Mouse (Mus musculus) ovary, postnatal 14 days (tissue): ENCODE data around the gene Armh2.
A peak's percentile ranks its signal among the peaks of the same experiment; 100 is the strongest.
"Not testable (repeated sequence)": the region's sequence is repeated elsewhere in the genome, so short reads cannot be mapped to it uniquely, and the experiment has no call there.

Source experiments
- DNase-seq: peaks from one replicate; pipeline ENCODE4 v3.0.0; 2022; ENCODE audit warnings: low spot score

Gene Armh2

DNA sequence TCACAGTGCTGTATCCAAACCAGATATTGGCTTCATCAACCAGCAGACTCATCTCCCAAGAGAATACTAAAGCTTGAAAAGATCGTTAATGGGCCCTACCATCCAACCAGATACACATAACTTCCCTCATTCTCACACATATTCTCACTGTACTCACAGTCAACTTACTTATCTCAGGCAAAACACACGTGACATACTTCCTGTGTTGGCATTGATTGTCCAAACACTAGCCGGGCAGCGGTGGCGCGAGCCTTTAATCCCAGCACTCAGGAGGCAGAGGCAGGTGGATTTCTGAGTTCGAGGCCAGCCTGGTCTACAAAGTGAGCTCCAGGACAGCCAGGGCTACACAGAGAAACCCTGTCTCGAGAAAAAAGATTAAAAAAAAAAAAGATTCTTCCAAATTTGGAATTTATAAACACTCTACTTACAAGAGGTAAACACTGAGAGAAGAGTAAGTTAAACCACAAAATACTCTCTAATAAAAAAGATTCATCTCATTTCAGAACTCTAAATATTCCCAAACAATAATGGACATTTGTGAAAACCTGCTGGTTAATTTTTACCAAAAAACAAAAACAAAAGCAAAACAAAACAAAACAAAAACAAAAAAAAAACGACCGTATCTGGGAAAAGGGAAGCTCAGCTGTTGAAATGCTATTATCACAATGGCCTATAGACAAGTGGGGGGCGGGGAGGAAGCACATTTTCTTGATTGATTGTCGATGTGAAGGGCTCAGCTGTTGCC lies 17.0 kb downstream of the Armh2 start:
- DNase-seq = no peak

DNA sequence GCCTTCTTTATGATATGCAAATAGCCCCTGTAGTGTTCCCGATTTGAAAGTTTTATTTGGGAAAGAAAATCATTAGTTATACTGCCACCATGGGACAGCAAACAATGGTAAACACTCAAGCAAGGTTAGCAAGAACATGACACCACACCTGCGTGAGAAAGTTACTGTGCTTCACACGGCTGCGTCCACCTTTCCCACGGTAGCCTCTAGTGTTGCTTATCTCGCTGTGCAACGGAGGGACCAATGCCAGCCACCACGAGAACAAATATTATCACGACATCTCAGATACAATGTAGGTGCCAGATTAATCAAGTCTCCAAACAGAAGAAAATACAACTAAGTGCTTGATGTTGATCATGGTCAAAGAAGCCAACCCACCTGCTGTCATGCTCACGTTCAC lies 18.4 kb downstream of the Armh2 start:
- DNase-seq = no peak

DNA sequence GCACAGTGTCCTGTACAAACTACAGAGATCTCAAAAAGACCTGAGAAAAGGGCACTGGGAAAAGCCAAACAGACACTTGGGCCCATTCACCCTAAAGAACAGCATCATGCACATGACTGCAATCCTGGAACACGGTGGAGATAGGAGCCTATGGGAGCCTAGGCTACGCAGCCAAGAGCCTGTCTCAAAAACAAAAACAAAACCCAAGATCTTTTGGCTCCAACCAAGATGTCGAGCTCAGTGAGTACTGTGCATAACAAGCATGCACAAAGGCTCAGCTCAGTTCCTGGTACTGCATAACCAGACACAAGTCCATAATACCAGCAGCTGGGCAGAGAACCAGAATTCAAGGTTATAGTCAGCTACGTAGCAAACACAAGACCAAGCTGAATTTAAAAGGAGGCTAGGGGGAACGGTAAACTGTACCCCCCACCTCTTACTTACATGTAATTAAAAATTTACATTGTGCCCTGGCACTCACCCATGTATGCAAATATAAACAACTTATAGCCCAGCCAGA lies 19.4 kb downstream of the Armh2 start:
- DNase-seq = no peak

GRCm38 (mm10) chr13:24761083-24761402 lies 20.0 kb downstream of the Armh2 start:
- DNase-seq = no peak

- peak; percentile 82 for DNase-seq
Observed at GRCm38 (mm10) chr13:24761403-24762227, 20.6 kb downstream of the Armh2 start, which contains the start of gene Gmnn. TSS of gene Gmnn (minus strand) at chr13:24761923.

DNA sequence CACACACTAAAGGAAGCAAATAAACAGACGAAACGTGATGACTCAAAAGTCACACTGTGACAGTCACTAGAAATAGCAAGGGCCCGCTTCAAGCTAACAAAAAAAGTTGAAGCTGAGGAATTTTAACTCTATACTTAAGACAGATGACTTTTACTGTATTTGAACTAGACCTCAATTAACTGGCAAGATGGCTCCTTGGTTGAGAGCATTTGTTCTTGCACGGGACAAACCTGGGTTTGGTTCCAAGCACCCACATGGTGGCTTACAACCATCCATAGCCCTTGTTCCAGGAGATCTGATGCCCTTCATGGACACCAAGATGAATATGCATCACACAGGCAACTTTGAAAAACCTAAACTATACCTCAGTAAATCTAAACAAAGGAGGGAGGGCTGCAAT lies 21.2 kb downstream of the Armh2 start:
- no peak for DNase-seq

- DNase-seq = not testable (repeated sequence)
Observed at GRCm38 (mm10) chr13:24767809-24768208, 26.8 kb downstream of the Armh2 start.

GRCm38 (mm10) chr13:24771482-24771881 lies 30.4 kb downstream of the Armh2 start:
- not testable (repeated sequence) for DNase-seq

DNA sequence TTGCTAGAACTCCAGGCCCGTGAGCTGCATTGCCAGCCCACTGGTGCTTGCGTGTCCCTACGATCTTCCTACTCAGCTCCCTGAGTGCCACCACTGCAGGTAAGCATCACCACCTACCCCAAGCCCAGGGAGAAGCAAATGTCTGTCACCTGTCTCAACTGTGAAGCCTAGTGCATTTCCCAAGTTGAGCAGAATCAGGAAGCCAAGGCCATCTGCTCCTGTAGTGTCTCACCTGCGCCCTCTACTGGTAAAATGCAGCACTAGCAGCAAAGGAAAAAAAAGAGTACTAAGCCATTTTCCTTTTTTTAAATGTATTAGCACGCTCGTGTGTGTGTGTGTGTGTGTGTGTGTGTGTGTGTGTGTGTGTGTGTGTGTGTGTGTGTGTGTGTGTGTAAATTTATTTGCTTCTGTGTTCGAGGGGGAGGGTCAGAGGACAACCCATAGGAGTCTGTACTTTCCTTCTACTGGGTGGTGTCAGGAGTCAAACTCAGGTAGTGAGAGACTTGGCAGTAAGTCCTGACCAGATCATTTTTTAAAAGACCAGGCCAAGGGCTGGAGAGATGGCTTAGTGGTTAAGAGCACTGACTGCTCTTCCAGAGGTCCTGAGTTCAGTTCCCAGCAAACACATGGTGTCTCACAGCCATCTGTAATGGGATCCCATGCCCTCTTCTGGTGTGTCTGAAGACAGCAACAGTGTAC lies 35.3 kb downstream of the Armh2 start:
- peak; percentile 47 for DNase-seq

DNA sequence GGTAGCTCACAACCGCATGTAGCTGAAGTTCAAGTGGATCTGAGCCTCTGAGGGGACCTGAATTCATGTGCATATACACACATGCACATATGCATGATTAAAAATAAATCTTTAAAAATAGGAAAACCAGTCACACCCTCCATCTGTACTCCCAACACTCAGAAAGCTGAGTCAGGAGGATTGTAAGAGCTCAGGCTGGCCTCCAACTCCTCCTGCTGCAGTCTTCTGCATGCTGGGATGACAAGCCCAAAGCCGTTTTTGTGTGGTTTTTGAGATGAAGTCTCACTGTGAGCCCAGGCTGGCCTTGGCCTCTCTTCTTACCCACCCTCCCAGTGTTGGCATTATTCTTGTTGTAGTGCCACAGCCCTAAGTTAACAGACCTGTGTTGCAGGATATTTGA lies 37.0 kb downstream of the Armh2 start:
- no peak for DNase-seq

DNA sequence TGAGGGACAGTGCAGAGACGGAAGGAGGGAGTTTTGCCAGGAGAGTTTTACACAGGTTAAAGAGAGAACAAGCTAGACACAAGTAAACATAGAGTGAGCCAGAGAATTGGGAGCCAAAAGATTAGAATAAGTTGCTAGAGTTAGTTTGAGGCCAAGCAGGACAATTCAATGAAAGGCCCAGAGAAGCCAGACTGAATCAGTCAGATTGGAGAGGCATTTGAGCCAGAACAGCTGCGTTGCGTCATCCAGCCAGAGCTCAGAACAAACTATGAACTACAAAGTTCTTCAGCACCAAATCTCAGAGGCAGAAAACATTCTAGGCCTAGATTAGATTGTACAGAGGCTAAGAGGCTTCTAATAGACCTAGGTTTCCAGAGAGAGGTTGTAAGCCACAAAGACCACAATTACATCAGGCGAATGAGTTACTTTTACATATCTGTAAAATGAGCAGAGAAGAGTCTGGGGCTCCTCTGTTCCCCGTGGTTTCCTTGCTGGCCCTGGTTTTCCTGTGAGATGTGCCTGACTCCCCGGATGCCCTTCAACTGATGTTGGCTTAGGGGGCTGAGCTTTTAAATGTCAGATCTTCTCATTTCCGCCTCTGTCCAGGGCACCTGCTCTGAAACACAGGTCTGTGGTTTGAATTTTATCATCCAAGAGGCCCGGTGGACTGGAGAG lies 37.8 kb downstream of the Armh2 start:
- no peak for DNase-seq

- DNase-seq = no peak
Observed at GRCm38 (mm10) chr13:24781916-24782315, 40.9 kb downstream of the Armh2 start.

DNA sequence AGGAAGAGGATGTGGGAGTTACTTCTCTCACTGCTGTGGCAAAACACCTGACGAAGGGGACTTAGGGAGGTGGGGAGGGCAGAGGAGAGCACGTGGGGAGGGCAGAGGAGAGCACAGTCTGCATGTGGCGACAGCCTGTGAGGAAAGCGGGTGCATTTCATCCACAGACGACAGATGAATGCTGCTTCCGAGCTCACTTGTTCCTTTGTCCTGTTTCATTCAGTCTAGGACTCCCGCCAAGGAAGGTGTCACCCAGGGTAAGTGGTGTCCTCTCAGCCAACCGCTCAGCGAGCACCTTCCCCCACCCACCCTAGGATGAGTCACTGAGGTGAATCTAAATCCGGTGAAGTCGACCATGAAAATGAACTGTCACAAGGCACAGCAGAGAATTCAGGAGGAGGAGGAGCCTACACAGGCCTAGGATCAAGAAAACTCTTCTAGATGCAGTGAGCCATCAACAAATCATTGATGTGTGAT lies 45.0 kb downstream of the Armh2 start:
- DNase-seq = no peak

DNA sequence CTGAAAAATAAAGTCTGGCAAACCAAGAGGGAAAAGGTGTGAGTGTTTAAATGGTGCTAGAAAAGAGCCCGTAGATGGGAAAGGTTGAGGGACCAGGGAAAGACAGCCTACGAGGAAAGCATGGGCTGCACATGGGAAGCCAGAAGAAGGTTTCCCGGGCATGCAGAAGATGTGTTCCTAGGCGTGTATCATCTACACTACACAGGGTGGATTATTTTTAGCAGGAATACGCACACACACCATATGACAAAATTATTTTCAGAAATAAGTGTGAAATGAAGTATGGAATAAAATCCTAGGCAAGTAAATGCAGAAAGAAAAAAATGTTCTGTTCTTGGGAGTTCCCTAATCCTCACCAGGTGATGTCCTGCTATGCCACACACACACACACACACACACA lies 46.4 kb downstream of the Armh2 start:
- DNase-seq = no peak

DNA sequence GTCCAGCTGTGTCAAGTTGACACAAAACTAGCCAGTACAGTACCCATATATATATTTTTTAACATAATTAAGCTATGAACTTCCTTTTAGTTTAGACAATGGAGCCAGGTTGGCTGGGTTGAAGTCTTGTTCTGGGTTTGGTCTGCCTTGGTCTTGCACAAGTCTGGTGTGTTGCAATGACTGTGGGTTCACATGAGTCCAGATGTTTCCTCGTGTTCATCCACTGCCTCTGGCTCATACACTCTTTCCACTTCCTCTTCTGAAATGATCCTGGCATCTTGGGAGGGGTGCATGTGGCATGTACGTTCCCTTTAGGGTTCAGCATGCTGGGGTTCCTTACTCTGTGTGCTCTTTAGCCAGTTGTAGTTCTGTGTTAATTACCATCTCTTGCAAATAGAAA lies 50.3 kb downstream of the Armh2 start:
- no peak for DNase-seq

DNA sequence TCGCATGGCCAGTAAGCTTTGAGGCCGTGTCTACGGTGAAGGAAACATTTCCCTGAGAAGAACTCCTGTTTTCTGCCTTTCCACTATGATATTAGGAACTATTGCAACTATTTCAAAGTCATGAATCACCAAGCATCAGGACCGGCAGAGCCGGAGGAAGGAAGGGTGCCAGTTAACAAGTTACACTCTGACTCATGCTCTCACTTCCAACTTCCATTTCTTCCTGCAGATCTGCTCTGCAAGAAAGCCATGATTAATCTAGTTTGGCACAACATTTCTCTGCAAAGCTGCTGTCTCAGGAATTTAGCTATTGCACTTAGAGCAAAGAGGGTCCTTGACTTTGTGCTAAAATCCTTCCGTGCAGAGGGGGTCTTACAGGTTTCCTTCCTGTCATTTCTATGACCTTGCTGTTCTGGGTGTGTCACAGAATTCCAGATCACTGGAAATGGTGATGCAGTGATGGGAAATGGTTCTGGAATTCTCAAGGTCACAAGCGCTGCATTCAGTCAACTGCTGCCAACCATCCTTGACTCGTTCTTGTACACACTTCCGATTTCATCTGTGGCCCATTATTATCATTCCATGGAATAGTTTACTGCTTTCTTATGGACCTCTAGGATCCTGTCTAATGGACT lies 51.5 kb downstream of the Armh2 start:
- no peak for DNase-seq
